Mouse (Mus musculus): ENCODE results near the gene Prkd1. TPM values are rescaled to one million over a fixed set of nuclear protein-coding genes. Genes with fewer than 3 reads are reported as not detected.

Prkd1 gene
- total and polyA plus RNA-seq, 3 experiments, result not detected

DNA sequence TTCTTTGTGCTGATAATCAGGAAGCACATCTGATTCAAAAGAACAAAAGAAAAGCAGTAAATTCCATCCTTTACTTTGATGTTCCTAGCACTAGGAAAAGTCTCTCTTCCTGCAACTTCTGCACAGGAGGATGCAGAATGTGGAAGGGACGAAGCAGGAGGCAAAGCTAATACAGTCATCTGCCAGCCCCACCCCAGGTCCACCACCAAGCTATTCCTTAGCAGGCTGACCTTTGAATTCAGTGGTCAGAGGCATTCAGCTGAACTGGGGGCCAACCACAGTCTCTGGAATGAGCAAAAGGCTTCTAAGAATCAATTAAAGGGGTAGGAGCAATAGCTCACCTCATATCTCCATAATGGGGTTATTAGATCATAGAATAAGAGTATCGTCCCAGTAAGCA lies 140.1 kb downstream of the Prkd1 start:
- in situ Hi-C loops (cut with MboI; ENCODE audit: low pct_ligation_motif_present, low pct_unique_long_range_greater_than_20kb, low sequenced_read_pairs), result no loop called here
- no peak for TF ChIP-seq UBTF (IDR thresholded peaks at IDR 0.05; ENCODE audit: low read depth, low read length)
- no peak for TF ChIP-seq POLR2AphosphoS2 (IDR thresholded peaks at IDR 0.05; ENCODE audit: low read depth, low read length)
- no peak for TF ChIP-seq MYC (IDR thresholded peaks at IDR 0.05; ENCODE audit: low read depth, low read length)
- no peak for TF ChIP-seq JUND (conservative IDR thresholded peaks at IDR 0.05; ENCODE audit: low read depth, low read length)
- TF ChIP-seq POLR2A (IDR thresholded peaks at IDR 0.05; ENCODE audit: low read depth, low read length), result no peak
- TF ChIP-seq ETS1 (conservative IDR thresholded peaks at IDR 0.05; ENCODE audit: low read depth, low read length), result no peak
- H3K79me2 ChIP-seq (replicated peaks; ENCODE audit: control insufficient read depth, extremely low read depth, insufficient read depth, poor library complexity, severe bottlenecking), result no peaks in the 10 kb centered on the region
- no peak overlapping the region for H3K4me2 ChIP-seq (ENCODE audit: insufficient read depth, low read depth, poor library complexity, severe bottlenecking)
- H3K27me3 ChIP-seq (replicated peaks), result no peaks in the 10 kb centered on the region
- no peak overlapping the region for H3K9ac ChIP-seq (ENCODE audit: insufficient read depth, low read depth)
- H3K36me3 ChIP-seq (replicated peaks in 1 of 2; ENCODE audit: control insufficient read depth in 1 of 2, insufficient read depth in 1 of 2, low read length in 1 of 2), result no peaks in the 10 kb centered on the region
- DNase-seq (ENCODE audit: extremely low read depth), result no peak
- dilution Hi-C loops (cut with MboI; ENCODE audit: extremely low pct_ligation_motif_present, extremely low pct_unique_long_range_greater_than_20kb, low sequenced_read_pairs), result no loop called here
- no peak overlapping the region for H3K4me3 ChIP-seq (replicated peaks in 1 of 3; ENCODE audit: low read depth in 2 of 3, low read length in 2 of 3, poor library complexity in 1 of 3)
- no peaks in the 10 kb centered on the region for H3K4me1 ChIP-seq (ENCODE audit: control insufficient read depth in 1 of 2, insufficient read depth in 2 of 2)
- H3K27ac ChIP-seq (ENCODE audit: insufficient read depth, low read depth), result no peak overlapping the region
- peaks cover 37% of the 10 kb centered on the region for H3K9me3 ChIP-seq (replicated peaks; ENCODE audit: low read length)

DNA sequence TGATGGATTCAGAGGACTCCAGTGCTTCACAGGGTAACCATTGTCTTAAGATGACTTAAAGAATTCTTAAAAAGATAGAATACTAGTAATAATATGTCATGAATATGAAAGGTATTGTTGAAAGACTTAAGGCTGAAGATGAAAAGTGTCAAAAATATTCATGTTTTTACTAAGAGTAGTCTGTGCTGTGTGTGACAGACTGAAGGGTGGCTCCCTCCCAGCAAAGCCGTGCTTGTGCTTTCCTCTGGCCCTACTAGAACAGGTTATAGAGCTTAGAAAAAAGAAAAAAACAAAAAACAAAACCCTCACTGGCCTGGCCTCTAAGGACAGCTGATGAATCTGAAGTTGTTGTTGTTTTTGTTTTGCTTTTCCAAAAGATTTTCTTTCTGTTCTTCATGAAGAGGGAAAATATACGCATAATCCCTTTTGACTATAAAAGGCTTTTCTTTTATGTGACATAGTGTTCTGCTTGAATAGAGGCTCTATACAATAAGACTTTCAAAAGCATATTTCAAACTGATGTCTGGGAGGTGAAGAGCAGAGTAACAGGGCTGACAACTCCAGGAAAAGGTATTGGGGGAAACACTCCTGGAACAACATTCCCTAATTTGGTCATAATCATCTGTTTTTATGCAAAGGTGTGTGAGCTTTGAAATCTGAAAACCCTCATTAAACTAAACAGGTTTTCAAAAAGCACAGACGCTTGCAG lies 148.9 kb downstream of the Prkd1 start:
- no peak overlapping the region for H3K27ac ChIP-seq (ENCODE audit: insufficient read depth, low read depth)
- no peaks in the 10 kb centered on the region for H3K79me2 ChIP-seq (replicated peaks; ENCODE audit: control insufficient read depth, extremely low read depth, insufficient read depth, poor library complexity, severe bottlenecking)
- H3K27me3 ChIP-seq (replicated peaks), result no peaks in the 10 kb centered on the region
- H3K4me1 ChIP-seq (ENCODE audit: control insufficient read depth in 1 of 2, insufficient read depth in 2 of 2), result no peaks in the 10 kb centered on the region
- peaks cover 42% of the 10 kb centered on the region for H3K9me3 ChIP-seq (replicated peaks; ENCODE audit: low read length)
- TF ChIP-seq JUN (IDR thresholded peaks at IDR 0.05; ENCODE audit: insufficient read depth, low read depth, low read length) (no peak), PAX5 (IDR thresholded peaks at IDR 0.05; ENCODE audit: low read length) (no peak), MEF2A (IDR thresholded peaks at IDR 0.05; ENCODE audit: borderline replicate concordance, low read depth, low read length) (no peak)
- H3K4me2 ChIP-seq (ENCODE audit: insufficient read depth, low read depth, poor library complexity, severe bottlenecking), result no peak overlapping the region
- no peaks in the 10 kb centered on the region for H3K36me3 ChIP-seq (replicated peaks in 1 of 2; ENCODE audit: control insufficient read depth in 1 of 2, insufficient read depth in 1 of 2, low read length in 1 of 2)
- dilution Hi-C loops (cut with MboI; ENCODE audit: extremely low pct_ligation_motif_present, extremely low pct_unique_long_range_greater_than_20kb, low sequenced_read_pairs), result no loop called here
- H3K4me3 ChIP-seq (replicated peaks in 1 of 3; ENCODE audit: low read depth in 2 of 3, low read length in 2 of 3, poor library complexity in 1 of 3), result no peak overlapping the region
- H3K9ac ChIP-seq (ENCODE audit: insufficient read depth, low read depth), result no peak overlapping the region
- no peak for DNase-seq (ENCODE audit: extremely low read depth)
- in situ Hi-C loops (cut with MboI; ENCODE audit: low pct_ligation_motif_present, low pct_unique_long_range_greater_than_20kb, low sequenced_read_pairs), result no loop called here

DNA sequence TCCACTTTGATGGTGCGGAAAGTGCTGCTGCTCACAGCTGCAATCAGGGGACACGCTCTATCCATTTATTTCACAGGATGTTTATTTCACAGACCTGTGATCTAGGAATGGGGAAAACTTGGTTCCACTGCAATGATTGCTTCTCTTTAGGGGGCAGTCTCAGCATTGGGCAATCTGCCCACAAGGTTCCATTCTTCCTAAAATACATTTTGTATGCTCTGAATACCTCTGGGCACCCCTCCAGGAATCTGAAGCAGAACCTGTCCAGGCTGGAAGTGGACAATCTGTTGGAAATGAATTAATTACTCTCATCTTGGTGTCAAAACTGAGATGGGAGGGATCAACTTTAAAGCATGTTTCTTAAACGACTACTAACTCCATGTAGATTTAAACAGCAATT lies 152.9 kb downstream of the Prkd1 start:
- no peaks in the 10 kb centered on the region for H3K79me2 ChIP-seq (replicated peaks; ENCODE audit: control insufficient read depth, extremely low read depth, insufficient read depth, poor library complexity, severe bottlenecking)
- in situ Hi-C loops (cut with MboI; ENCODE audit: low pct_ligation_motif_present, low pct_unique_long_range_greater_than_20kb, low sequenced_read_pairs), result no loop called here

More for the DNA sequence above, 152.9 kb downstream of the Prkd1 start:
- peaks cover 43% of the 10 kb centered on the region for H3K9me3 ChIP-seq (replicated peaks; ENCODE audit: low read length)
- H3K27ac ChIP-seq (ENCODE audit: insufficient read depth, low read depth), result no peak overlapping the region
- H3K27me3 ChIP-seq (replicated peaks), result no peaks in the 10 kb centered on the region
- no peak overlapping the region for H3K9ac ChIP-seq (ENCODE audit: insufficient read depth, low read depth)
- no peak for DNase-seq (ENCODE audit: extremely low read depth)
- H3K4me1 ChIP-seq (ENCODE audit: control insufficient read depth in 1 of 2, insufficient read depth in 2 of 2), result no peaks in the 10 kb centered on the region
- TF ChIP-seq SIN3A (IDR thresholded peaks at IDR 0.05; ENCODE audit: low read length) (no peak), SMC3 (IDR thresholded peaks at IDR 0.05; ENCODE audit: low read depth, low read length) (no peak), ELF1 (IDR thresholded peaks at IDR 0.05; ENCODE audit: low read depth, low read length) (no peak), MAFK (IDR thresholded peaks at IDR 0.05; ENCODE audit: insufficient replicate concordance, low read length) (no peak), EP300 (IDR thresholded peaks at IDR 0.05; ENCODE audit: low read length) (no peak), BHLHE40 (IDR thresholded peaks at IDR 0.05; ENCODE audit: low read depth, low read length) (no peak), USF2 (conservative IDR thresholded peaks at IDR 0.05; ENCODE audit: low read depth, low read length) (no peak), ZNF384 (IDR thresholded peaks at IDR 0.05; ENCODE audit: low read depth, low read length) (no peak), ETS1 (conservative IDR thresholded peaks at IDR 0.05; ENCODE audit: low read depth, low read length) (no peak), NRF1 (IDR thresholded peaks at IDR 0.05; ENCODE audit: low read depth, low read length) (no peak), CHD1 (IDR thresholded peaks at IDR 0.05; ENCODE audit: low read depth, low read length) (no peak), POLR2A (IDR thresholded peaks at IDR 0.05; ENCODE audit: low read depth, low read length) (no peak), PAX5 (IDR thresholded peaks at IDR 0.05; ENCODE audit: low read length) (no peak)
- H3K4me3 ChIP-seq (replicated peaks in 1 of 3; ENCODE audit: low read depth in 2 of 3, low read length in 2 of 3, poor library complexity in 1 of 3), result no peak overlapping the region
- no peaks in the 10 kb centered on the region for H3K36me3 ChIP-seq (replicated peaks in 1 of 2; ENCODE audit: control insufficient read depth in 1 of 2, insufficient read depth in 1 of 2, low read length in 1 of 2)
- no peak overlapping the region for H3K4me2 ChIP-seq (ENCODE audit: insufficient read depth, low read depth, poor library complexity, severe bottlenecking)
- dilution Hi-C loops (cut with MboI; ENCODE audit: extremely low pct_ligation_motif_present, extremely low pct_unique_long_range_greater_than_20kb, low sequenced_read_pairs), result no loop called here

All from CH12.LX (cell line).